Mouse (Mus musculus): ENCODE data around the gene Aplnr. TPM values are rescaled to one million over a fixed set of nuclear protein-coding genes. Genes with fewer than 3 reads are reported as not detected.

Gene Aplnr
- polyA plus RNA-seq, 1 experiment from 2014 or later, result 39.0 TPM

DNA sequence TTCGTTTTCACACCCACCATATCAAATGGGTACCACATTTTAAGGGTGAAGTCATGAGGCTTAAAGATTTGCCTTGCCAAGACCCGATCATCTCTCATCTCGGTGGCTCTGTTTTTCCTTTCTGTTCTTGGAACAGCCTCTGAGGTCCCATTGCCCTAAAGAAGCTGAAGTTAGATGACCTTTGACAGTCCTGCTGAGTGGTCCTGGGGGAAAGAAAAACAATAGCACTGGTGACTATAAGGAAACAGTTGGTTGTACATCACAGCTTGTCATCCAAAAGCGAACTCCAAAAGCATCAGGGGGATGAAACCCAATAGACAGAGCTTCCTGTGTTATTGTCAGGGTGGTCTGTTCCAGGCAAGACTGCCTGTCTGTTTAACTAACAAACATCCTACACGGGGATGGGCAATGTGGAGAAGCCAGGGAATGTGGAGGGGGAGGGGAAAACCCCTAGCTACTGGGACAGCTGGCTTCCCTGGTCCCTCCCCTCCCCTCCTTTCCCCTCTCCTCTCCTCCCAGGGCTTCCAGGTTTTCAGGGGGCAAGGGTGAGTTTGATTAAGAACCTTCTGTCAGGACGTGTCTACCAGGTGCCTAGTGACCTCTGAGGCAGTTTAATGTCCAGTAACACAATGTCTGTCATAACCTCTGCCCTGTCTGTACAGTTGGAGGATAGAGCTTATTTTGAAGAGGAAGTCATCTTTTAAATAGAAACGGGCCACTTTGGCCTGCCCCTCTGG, 27.5 kb downstream of the Aplnr start:
- H3K4me2 ChIP-seq, result no peak overlapping the region
- no peaks in the 10 kb centered on the region for H3K27me3 ChIP-seq
- ATAC-seq (ENCODE audit: low FRiP score), result no peak
- H3K9ac ChIP-seq, result no peak overlapping the region
- H3K27ac ChIP-seq, result no peak overlapping the region
- no peaks in the 10 kb centered on the region for H3K9me3 ChIP-seq
- no peaks in the 10 kb centered on the region for H3K36me3 ChIP-seq
- H3K4me3 ChIP-seq, result no peak overlapping the region
- WGBS, result 46% methylated on average over 7 of the region's 7 CpGs
- peaks cover 16% of the 10 kb centered on the region for H3K4me1 ChIP-seq (replicated peaks)

DNA sequence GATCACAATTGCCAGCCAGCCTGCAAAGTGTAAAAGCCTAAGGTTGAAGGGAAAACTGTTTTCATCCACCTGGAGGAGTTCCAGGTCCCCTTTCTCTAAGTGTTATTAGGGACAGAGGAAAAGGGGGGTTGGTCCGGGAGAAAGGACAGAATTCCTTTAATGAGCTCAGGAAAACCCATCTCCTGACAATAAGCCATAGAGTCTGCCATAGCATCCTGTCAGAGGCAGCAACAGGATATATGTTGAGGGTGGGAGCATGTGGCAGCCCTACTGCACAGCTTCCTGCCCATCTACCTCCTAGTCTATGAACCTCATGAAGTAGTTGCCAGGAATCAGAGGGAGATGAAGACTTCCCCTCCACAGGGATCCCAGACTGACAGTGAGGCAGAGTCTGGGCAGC, 31.6 kb downstream of the Aplnr start:
- Histone ChIP-seq H3K27me3 (no peaks in the 10 kb centered on the region), H3K27ac (no peak overlapping the region), H3K9ac (no peak overlapping the region), H3K9me3 (no peaks in the 10 kb centered on the region), H3K4me1 (replicated peaks) (no peaks in the 10 kb centered on the region), H3K4me3 (no peak overlapping the region), H3K36me3 (no peaks in the 10 kb centered on the region), H3K4me2 (no peak overlapping the region)
- 74% methylated on average over 1 of the region's 1 CpGs for WGBS
- no peak for ATAC-seq (ENCODE audit: low FRiP score)

DNA sequence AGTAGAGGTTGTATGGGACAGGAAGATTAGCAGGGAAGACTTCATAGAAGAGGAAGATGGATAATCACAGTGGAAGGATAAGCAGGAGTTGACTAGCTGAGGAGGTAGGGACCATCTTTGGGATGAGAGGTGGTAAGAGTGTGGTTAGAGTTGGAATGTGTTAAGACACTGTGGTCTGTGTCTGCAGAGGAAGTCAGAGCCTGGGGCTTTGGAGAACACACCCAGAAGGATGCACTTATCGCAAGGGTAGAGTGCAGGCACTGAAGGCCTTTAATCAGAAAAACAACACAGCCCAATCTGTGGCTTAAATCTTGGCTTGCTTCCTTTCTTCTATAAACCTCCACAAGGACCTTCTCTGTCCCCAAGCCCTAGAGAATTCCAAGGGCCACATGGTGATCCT, 32.3 kb downstream of the Aplnr start:
- WGBS, result 90% methylated on average over 1 of the region's 1 CpGs
- no peak for ATAC-seq (ENCODE audit: low FRiP score)

DNA sequence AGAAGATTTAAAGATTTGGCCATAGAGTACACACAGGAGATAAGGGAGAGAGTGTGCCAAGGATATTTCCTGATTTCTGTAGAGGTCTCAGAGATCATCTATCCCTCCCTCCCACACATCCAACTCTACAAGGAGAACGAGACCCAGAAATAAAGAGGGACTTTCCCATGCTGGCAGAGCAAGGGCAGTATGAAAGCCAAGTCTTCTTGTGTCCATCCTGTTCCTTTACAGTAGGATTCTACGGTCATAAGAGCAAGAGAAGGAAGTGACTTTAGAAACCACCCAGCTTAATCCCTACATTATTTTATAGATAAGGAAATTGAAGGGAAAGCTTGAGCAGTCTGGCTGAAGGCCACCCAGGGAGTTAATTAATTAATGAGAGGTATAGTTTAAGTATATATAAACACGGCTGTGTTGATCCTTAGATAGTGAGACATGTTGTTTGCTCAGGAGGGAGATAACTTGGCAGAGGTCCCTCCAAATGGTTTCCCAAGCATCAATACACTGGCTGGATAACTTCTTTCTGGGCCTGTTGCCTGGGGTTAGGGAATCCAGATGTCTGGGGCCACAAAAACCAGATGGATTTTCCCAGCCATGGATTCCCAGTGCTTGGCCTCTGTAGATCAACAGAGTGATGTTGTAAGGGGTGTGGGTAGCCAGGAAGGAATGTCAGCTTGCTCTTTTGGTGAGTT, 36.2 kb downstream of the Aplnr start:
- WGBS, result 77% methylated on average over 3 of the region's 3 CpGs
- Histone ChIP-seq H3K27me3 (no peaks in the 10 kb centered on the region), H3K4me1 (replicated peaks) (no peaks in the 10 kb centered on the region), H3K9ac (no peak overlapping the region), H3K36me3 (no peaks in the 10 kb centered on the region), H3K4me2 (no peak overlapping the region), H3K27ac (no peak overlapping the region), H3K9me3 (no peaks in the 10 kb centered on the region), H3K4me3 (no peak overlapping the region)
- no peak for ATAC-seq (ENCODE audit: low FRiP score)

More for the DNA sequence above, 32.3 kb downstream of the Aplnr start:
- no peak overlapping the region for H3K9ac ChIP-seq
- H3K9me3 ChIP-seq, result no peaks in the 10 kb centered on the region
- H3K27me3 ChIP-seq, result no peaks in the 10 kb centered on the region
- no peak overlapping the region for H3K27ac ChIP-seq
- no peak overlapping the region for H3K4me3 ChIP-seq
- H3K4me1 ChIP-seq (replicated peaks), result no peaks in the 10 kb centered on the region
- H3K36me3 ChIP-seq, result no peaks in the 10 kb centered on the region
- H3K4me2 ChIP-seq, result no peak overlapping the region

DNA sequence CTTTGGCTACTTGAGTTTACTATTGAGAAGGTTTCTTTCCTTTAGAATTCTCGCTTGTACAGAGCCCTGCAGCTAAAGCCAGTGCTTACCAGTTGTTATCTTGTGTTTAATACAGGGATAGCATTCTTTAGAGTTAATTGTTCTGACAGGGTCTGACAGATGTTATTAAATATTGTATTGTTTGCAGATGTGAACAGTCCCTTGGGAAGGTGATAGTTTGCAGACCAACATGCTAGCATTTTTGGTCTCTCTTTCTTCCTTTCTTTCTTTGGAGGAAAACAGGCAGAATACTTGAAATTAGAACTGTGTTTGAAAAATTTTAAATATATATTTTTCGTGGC, 36.7 kb downstream of the Aplnr start:
- WGBS, result 84% methylated on average over 2 of the region's 2 CpGs
- no peak for ATAC-seq (ENCODE audit: low FRiP score)
- H3K36me3 ChIP-seq, result no peaks in the 10 kb centered on the region
- H3K27me3 ChIP-seq, result no peaks in the 10 kb centered on the region
- H3K4me2 ChIP-seq, result no peak overlapping the region
- H3K27ac ChIP-seq, result no peak overlapping the region
- H3K9me3 ChIP-seq, result no peaks in the 10 kb centered on the region
- H3K4me3 ChIP-seq, result no peak overlapping the region
- no peak overlapping the region for H3K9ac ChIP-seq
- no peaks in the 10 kb centered on the region for H3K4me1 ChIP-seq (replicated peaks)

DNA sequence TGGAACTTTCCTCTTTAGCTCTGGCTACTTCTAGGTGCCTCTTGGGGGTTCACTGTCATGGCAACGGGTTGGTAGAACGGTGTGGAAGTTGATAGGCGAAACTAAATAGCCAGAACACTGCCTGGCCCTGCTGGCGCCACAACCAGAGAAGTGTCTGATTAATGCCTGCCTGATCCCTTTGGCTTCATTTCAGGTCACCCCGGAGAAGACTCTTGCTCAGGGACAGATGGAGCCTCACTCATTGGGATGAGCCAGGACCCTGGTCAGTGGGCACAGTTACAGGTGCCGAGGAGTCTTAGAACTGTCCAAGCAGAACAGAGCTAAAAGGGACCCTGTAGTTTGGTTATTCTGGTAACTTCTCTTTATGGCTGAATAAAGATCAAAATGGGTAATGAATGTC, 37.5 kb downstream of the Aplnr start:
- no peak overlapping the region for H3K4me3 ChIP-seq
- H3K4me1 ChIP-seq (replicated peaks), result no peaks in the 10 kb centered on the region
- no peak overlapping the region for H3K4me2 ChIP-seq
- no peaks in the 10 kb centered on the region for H3K9me3 ChIP-seq
- WGBS, result 64% methylated on average over 6 of the region's 6 CpGs
- ATAC-seq (ENCODE audit: low FRiP score), result no peak
- H3K27me3 ChIP-seq, result no peaks in the 10 kb centered on the region
- no peak overlapping the region for H3K9ac ChIP-seq
- H3K27ac ChIP-seq, result no peak overlapping the region
- no peaks in the 10 kb centered on the region for H3K36me3 ChIP-seq

DNA sequence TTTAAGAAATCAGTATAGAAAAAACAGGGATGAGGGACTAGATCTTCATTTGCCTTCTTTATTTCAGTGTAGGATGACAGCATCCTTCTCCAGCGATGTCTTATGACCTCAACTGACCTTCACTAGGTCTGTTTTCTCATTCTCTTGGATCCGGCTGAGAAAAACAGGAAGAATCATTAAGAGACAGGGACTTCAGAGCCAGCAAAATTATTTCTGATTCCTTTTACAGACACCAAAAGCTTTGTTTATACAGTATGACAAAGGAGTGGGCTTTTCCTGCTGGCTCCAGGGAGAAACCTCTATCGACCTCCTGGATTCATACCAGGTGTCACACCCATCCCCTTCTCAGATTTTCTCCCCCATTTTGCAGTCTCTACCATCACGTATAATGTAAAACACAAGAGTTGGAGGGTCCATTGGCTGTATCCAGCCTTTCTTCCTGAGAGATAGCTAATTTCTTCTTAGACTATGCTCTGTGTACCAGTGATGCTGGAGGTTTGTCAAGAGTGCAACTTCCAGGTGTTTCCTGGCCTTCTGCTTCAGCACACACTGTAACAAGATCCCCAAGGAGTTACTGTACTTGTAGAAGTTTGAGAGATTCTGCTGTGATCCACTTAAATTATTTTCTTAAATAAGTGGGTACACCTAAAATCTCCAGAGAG, 42.2 kb downstream of the Aplnr start:
- 78% methylated on average over 4 of the region's 4 CpGs for WGBS
- Histone ChIP-seq H3K9me3 (no peaks in the 10 kb centered on the region), H3K36me3 (no peaks in the 10 kb centered on the region), H3K9ac (no peak overlapping the region), H3K27ac (no peak overlapping the region), H3K4me2 (no peak overlapping the region), H3K4me3 (no peak overlapping the region), H3K27me3 (no peaks in the 10 kb centered on the region), H3K4me1 (replicated peaks) (no peaks in the 10 kb centered on the region)
- ATAC-seq (ENCODE audit: low FRiP score), result no peak

DNA sequence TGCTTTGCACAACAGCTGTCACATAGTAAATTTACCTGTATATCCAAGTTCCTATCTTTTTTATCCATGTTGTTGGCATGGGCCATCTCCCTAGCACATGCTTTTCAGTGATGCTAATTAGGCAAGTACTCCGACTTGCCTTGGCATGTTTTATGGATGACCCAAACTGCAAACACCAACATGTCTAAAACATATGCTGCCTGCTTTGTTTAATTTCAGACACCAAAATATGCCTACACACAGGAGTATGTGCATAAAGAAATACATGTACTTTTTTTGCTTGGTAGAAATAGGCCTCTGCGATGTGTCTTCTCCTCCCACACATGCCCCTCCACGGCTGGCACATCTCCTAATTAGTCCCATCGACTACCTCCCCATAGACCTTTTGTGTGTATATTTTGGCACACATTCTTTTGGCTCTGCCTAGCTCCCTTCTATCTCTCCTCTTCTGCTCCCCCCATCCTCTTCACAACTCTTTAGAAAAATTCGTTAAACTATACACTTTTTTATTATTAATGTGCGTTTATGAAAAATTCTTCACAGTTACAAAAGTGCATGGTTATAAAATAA, 51.6 kb downstream of the Aplnr start:
- Histone ChIP-seq H3K27ac (no peak overlapping the region), H3K36me3 (peaks cover 24% of the 10 kb centered on the region), H3K4me2 (no peak overlapping the region), H3K27me3 (no peaks in the 10 kb centered on the region), H3K9me3 (no peaks in the 10 kb centered on the region), H3K4me1 (replicated peaks) (no peaks in the 10 kb centered on the region), H3K4me3 (no peak overlapping the region), H3K9ac (no peak overlapping the region)
- ATAC-seq (ENCODE audit: low FRiP score), result no peak
- 84% methylated on average over 6 of the region's 6 CpGs for WGBS

Other genes with a start within 250 kb of the Aplnr start
- gene Rtn4rl2, start 249.5 kb upstream of the Aplnr start, polyA plus RNA-seq (2015; fragmentation: Nextera tagmentation; extraction: Ambion mirVana), result 2.0 and 3.1 TPM in 2 replicates
- gene Slc43a3, start 199.6 kb upstream of the Aplnr start, polyA plus RNA-seq (2015; fragmentation: Nextera tagmentation; extraction: Ambion mirVana), result 6.1 and 7.0 TPM in 2 replicates
- 0.25 and 0.48 TPM in 2 replicates for gene Prg2, start 155.8 kb upstream of the Aplnr start, polyA plus RNA-seq (2015; fragmentation: Nextera tagmentation; extraction: Ambion mirVana)
- gene Prg3, start 148.0 kb upstream of the Aplnr start, polyA plus RNA-seq (2015; fragmentation: Nextera tagmentation; extraction: Ambion mirVana), result not detected in 2 replicates
- gene Ssrp1, start 99.0 kb upstream of the Aplnr start, polyA plus RNA-seq (2015; fragmentation: Nextera tagmentation; extraction: Ambion mirVana), result 190 and 199 TPM in 2 replicates
- gene P2rx3, start 98.8 kb upstream of the Aplnr start, polyA plus RNA-seq (2015; fragmentation: Nextera tagmentation; extraction: Ambion mirVana), result 19.3 and 20.3 TPM in 2 replicates
- gene Tnks1bp1, start 88.2 kb upstream of the Aplnr start, polyA plus RNA-seq (2015; fragmentation: Nextera tagmentation; extraction: Ambion mirVana), result 27.2 and 30.2 TPM in 2 replicates
- 6.9 and 7.7 TPM in 2 replicates for gene Lrrc55, start 61.0 kb downstream of the Aplnr start, polyA plus RNA-seq (2015; fragmentation: Nextera tagmentation; extraction: Ambion mirVana)
- gene Olfr987, start 203.1 kb downstream of the Aplnr start, polyA plus RNA-seq (2015; fragmentation: Nextera tagmentation; extraction: Ambion mirVana), result not detected in 2 replicates
- gene Olfr988, start 227.0 kb downstream of the Aplnr start, polyA plus RNA-seq (2015; fragmentation: Nextera tagmentation; extraction: Ambion mirVana), result not detected in 2 replicates

Measured in hindbrain, embryonic 13.5 days (tissue).